Mouse (Mus musculus) C2C12 (cell line): ENCODE results near the gene Bst2. TPM values are rescaled to one million over a fixed set of nuclear protein-coding genes. Genes with fewer than 3 reads are reported as not detected.
A peak's percentile ranks its signal among the peaks of the same experiment; 100 is the strongest.

Experiments
- H3K27me3 ChIP-seq: one replicate; pipeline ENCODE4 v1.6.1; 2011; ENCODE audit not compliant: control insufficient read depth, insufficient read depth, insufficient read length
- H3K36me3 ChIP-seq: one replicate; pipeline ENCODE4 v1.6.1; 2011; ENCODE audit not compliant: control insufficient read depth, insufficient read depth
- H3K4me3 ChIP-seq: one replicate; pipeline ENCODE4 v1.5.1; 2011; ENCODE audit warnings: mild to moderate bottlenecking, control low read depth; ENCODE audit not compliant: poor library complexity, insufficient read depth, severe bottlenecking
- H3K79me2 ChIP-seq: one replicate; pipeline ENCODE4 v1.6.1; 2011; ENCODE audit not compliant: control insufficient read depth, insufficient read depth
- H3K79me3 ChIP-seq: one replicate; pipeline ENCODE4 v1.6.1; 2011; ENCODE audit warnings: low read depth, control low read depth
- H3ac ChIP-seq: one replicate; pipeline ENCODE3; 2011; ENCODE audit warnings: low read depth; ENCODE audit not compliant: control insufficient read depth, insufficient read length
- CEBPB ChIP-seq: IDR thresholded peaks from one replicate; pipeline ENCODE4 v1.6.1; 2011; ENCODE audit warnings: low read depth, mild to moderate bottlenecking, control low read depth, moderate library complexity
- CTCF ChIP-seq: IDR thresholded peaks from one replicate; pipeline ENCODE4 v1.5.1; 2011; ENCODE audit not compliant: control insufficient read depth, insufficient read depth, insufficient read length
- FOSL1 ChIP-seq: IDR thresholded peaks from one replicate; pipeline ENCODE4 v1.8.0; 2011; ENCODE audit warnings: mild to moderate bottlenecking, low read length; ENCODE audit not compliant: poor library complexity, insufficient read depth, severe bottlenecking
- MAX ChIP-seq: IDR thresholded peaks from one replicate; pipeline ENCODE4 v1.6.1; 2011; ENCODE audit warnings: mild to moderate bottlenecking, control low read depth
- MYOD1 ChIP-seq: IDR thresholded peaks from one replicate; pipeline ENCODE4 v1.6.1; 2011; ENCODE audit warnings: low read depth; ENCODE audit not compliant: control insufficient read depth, insufficient read length
- MYOG ChIP-seq: IDR thresholded peaks from one replicate; pipeline ENCODE4 v1.6.1; 2011; ENCODE audit not compliant: control insufficient read depth, insufficient read length; ENCODE audit errors: extremely low read depth
- USF1 ChIP-seq: IDR thresholded peaks from one replicate; pipeline ENCODE4 v1.6.1; 2011; ENCODE audit warnings: low read depth, mild to moderate bottlenecking, control low read depth, moderate library complexity
- polyA plus RNA-seq: library from polyadenylated mRNA; unstranded; fragments of >200 nt; fragmentation: generic; extraction: Trizol; gene quantifications from one replicate; pipeline ENCODE4 v1.2.1, GENCODE M21; 2012; ENCODE audit warnings: missing spikeins

Gene Bst2
- polyA plus RNA-seq, 1 experiment: 12.1 TPM

DNA sequence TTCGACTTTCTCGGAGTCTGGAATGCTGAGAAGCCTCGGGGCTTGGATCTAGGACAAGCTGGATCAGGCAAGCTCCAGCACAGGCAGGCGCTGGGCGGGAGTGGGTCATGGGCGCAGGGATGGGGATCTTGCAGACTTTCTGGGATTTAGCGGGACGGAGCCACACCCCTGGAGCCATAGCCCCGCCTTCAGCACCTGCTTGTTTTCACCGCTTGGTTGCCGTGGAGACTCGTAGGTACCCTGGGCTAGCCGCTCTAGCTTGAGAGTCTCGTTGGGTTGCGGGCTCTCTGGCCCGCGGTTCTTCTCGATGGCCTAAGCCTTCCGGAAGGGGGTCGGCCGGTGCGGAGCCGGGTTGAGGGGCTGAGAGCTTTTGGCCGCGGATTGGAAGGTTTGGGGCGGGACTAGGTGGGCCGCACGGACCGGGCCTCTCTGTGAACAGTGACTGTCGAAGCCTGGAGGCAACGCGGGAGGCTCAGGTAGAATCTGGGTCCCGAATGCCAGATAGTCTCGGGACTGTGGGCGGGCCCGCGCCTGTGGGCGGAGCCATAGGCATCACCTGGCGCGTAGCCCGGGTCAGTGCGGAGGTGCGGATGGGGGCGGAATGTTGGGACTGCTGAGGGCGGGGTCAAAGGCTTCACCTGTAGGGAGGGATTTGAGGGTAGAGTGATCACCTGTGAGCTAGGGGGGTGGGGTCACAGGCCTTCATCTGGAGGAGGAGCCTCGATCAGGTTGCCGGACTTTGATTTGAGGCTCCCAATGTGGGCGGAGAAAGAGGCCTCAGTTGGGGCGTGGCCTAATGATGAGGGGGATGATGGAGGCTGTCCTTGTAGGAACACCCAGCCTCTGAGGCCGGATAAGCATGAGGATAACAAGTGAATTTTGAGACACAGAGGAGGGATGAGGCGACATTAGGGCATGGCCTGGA is 32.4 kb upstream of the Bst2 start:
- Histone ChIP-seq H3K79me3 (no peaks in the 10 kb centered on the region), H3K4me3 (no peak overlapping the region), H3ac (peak overlapping the region; percentile 11), H3K36me3 (no peaks in the 10 kb centered on the region), H3K27me3 (no peaks in the 10 kb centered on the region), H3K79me2 (no peaks in the 10 kb centered on the region)
- TF ChIP-seq CEBPB (no peak), MAX (no peak), MYOD1 (no peak), CTCF (no peak), USF1 (no peak), FOSL1 (no peak), MYOG (no peak)

DNA sequence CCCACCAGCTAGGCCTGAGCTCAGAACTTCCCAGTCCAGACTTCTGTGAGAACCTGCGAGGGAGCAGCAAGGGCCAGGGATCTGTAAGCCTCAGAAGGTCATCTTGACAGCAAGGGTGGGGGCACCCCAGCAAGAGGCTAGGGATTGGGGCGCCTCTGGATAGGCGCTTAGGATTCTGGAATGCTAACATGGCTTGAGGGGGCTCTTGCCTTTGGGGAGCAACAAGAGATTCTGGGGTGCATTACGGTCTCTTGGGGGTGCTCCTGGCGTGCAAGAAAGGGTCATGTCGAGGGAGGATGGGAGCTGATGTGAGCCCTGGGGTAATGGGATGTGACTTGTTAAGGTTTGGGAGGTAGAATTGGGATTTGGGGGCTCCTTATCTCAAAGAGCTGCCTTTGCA is 31.7 kb upstream of the Bst2 start:
- H3K79me2 ChIP-seq: no peaks in the 10 kb centered on the region
- no peak overlapping the region for H3ac ChIP-seq
- no peak overlapping the region for H3K4me3 ChIP-seq
- H3K27me3 ChIP-seq: no peaks in the 10 kb centered on the region
- no peak for TF ChIP-seq FOSL1
- TF ChIP-seq CEBPB: no peak
- TF ChIP-seq MYOD1: no peak
- TF ChIP-seq CTCF: no peak
- TF ChIP-seq USF1: no peak
- TF ChIP-seq MYOG: no peak
- no peak for TF ChIP-seq MAX
- no peaks in the 10 kb centered on the region for H3K36me3 ChIP-seq
- H3K79me3 ChIP-seq: no peaks in the 10 kb centered on the region

DNA sequence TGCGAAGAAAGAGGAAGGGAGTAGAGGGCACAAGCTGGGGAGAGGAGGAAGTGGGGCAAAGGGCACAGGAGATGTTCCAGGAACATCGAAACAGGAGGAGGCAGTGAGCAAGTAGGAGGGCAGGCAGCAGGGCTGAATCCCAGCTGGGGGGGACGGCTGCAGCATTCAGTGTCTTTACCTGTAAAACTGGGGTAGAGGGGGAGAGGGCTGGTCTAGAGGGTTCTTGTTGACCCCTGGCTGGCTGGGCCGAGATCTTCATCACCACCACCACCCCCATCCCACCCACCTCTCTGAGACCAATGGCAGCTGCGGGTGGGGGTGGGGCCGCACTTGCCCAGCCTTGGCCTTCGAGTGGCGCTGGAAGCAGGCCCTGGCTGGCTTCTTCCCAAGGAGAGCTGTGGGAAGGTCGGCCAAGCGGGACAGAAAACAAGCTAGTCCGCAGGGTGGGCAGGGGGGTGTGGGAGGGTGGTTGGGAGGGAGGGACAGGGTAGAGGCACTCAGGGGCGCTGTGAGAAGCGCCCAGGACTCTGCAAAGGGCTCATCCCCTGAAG is 31.2 kb upstream of the Bst2 start, which contains the start of gene Slc27a1:
Gene Slc27a1 (plus strand): TSS at position 496 of the 551 bp plus-strand sequence.
- Histone ChIP-seq H3ac (no peak within 1 kb of the TSS), H3K79me3 (no peaks in the 10 kb centered on the region), H3K79me2 (no peaks in the 10 kb centered on the region), H3K27me3 (no peaks in the 10 kb centered on the region), H3K36me3 (no peaks in the 10 kb centered on the region), H3K4me3 (no peak within 1 kb of the TSS)
- TF ChIP-seq MAX (no peak), CTCF (no peak), CEBPB (no peak)

DNA sequence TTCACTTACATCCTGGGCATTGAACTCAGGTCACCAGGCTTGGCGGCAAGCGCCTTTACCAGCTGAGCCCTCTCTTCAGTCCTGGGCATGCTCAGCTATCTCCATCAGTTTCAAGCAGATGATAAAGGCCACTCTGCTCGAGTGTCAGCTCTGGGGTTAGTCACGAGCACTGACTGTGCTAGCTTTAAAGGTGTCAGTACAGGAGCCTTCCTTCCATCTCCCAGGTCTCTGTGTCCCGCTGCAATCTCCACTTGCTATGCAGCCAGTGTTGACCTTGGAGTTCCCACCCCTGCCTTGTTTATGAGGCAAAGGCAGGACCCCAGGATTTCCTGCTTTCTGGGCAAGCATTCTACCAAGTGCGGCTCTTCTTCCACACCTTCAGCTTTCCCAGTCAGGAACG is 30.3 kb upstream of the Bst2 start:
- TF ChIP-seq FOSL1: no peak
- H3K79me2 ChIP-seq: no peaks in the 10 kb centered on the region

DNA sequence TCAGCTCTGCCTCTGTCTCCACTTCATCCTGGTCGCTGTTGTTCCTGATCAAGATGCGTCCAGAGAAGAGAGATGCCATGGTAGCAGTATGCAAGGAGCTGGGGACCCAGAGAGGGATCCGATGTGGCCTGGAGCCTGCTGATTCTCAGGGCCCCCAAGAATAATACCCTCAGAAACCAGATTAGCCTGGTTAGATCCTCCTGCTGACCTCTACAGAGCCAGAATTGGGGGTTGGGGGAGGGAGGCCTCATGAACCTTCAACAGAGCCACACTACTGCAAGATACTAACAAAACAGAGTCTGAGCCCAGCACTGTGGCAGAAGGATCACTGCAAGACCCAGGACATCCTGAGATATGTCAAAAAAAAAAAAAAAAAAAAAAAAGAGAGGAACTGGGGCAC is 29.2 kb upstream of the Bst2 start, which contains the start of gene Nxnl1:
Gene Nxnl1 (minus strand): TSS at position 101 of the 400 bp plus-strand sequence.
- H3K79me2 ChIP-seq: no peaks in the 10 kb centered on the region
- H3K79me3 ChIP-seq: no peaks in the 10 kb centered on the region
- H3K4me3 ChIP-seq: no peak within 1 kb of the TSS
- TF ChIP-seq MAX (no peak), MYOG (no peak), FOSL1 (no peak), CTCF (no peak), CEBPB (no peak), MYOD1 (no peak), USF1 (no peak)
- no peaks in the 10 kb centered on the region for H3K27me3 ChIP-seq
- no peaks in the 10 kb centered on the region for H3K36me3 ChIP-seq
- no peak within 1 kb of the TSS for H3ac ChIP-seq

More for the DNA sequence above, 30.3 kb upstream of the Bst2 start:
- no peaks in the 10 kb centered on the region for H3K36me3 ChIP-seq
- no peaks in the 10 kb centered on the region for H3K79me3 ChIP-seq
- no peak overlapping the region for H3K4me3 ChIP-seq
- H3ac ChIP-seq: no peak overlapping the region
- no peaks in the 10 kb centered on the region for H3K27me3 ChIP-seq

DNA sequence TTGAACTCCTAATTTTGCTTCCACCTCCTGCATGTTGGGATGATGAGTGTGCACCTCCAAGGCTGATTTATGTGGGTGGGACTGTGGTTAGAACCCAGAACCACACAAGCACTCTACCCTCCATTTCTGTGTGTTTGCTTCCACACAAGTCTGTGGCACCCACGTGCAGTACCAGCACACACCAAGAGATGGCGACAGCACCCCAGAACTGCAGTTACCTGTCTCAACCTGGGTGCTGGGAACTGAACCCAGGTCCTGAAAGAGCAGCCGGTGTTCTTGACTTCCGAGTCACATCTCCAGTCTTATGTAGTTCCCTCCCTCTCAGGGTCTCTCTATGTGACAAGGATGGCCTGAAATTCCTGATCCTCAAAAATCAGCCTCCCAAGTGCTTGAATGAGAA is 26.7 kb upstream of the Bst2 start:
- Histone ChIP-seq H3K4me3 (no peak overlapping the region), H3K36me3 (no peaks in the 10 kb centered on the region), H3K27me3 (no peaks in the 10 kb centered on the region), H3ac (no peak overlapping the region), H3K79me2 (no peaks in the 10 kb centered on the region), H3K79me3 (no peaks in the 10 kb centered on the region)
- TF ChIP-seq CEBPB (no peak), MAX (no peak), FOSL1 (no peak), USF1 (no peak), CTCF (no peak)
